Mouse (Mus musculus) G1E (cell line): Measurements from ENCODE around the gene Gab1.

Source experiments
- CTCF ChIP-seq: IDR thresholded peaks from 2 replicates; pipeline ENCODE4 v1.5.1; 2012; ENCODE audit warnings: low read depth, low read length, inconsistent platforms, mixed read lengths
- GATA1 ChIP-seq: IDR thresholded peaks from 2 replicates; pipeline ENCODE4 v1.6.1; 2012; ENCODE audit warnings: borderline replicate concordance, low read length, inconsistent platforms, mixed read lengths
- GATA2 ChIP-seq: IDR thresholded peaks from 2 replicates; pipeline ENCODE4 v1.6.1; 2012; ENCODE audit warnings: low read depth, low read length, inconsistent platforms, borderline replicate concordance
- POLR2AphosphoS5 ChIP-seq: IDR thresholded peaks from 2 replicates; pipeline ENCODE4 v1.6.1; 2012; ENCODE audit warnings: low read depth, low read length, inconsistent platforms; ENCODE audit not compliant: insufficient replicate concordance

- TF ChIP-seq CTCF (no peak), GATA1 (no peak), GATA2 (no peak), POLR2AphosphoS5 (no peak)
These were observed 23.7 kb downstream of the Gab1 start for GRCm38 (mm10) chr8:80856606-80857005.
